Mouse (Mus musculus) embryonic facial prominence, embryonic 11.5 days (tissue): ENCODE results near the gene Gm4303. TPM values are rescaled to one million over a fixed set of nuclear protein-coding genes. Genes with fewer than 3 reads are reported as not detected.
"Not testable (repeated sequence)": the region's sequence is repeated elsewhere in the genome, so short reads cannot be mapped to it uniquely, and the experiment has no call there.

Experiments used
- ATAC-seq: fragments of 200-750 bp; cut with Nextera tagmentation; replicated peaks from 2 replicates; pipeline ENCODE4 v1.8.0; 2017; ENCODE audit warnings: low read depth; ENCODE audit not compliant: insufficient number of reproducible peaks, low FRiP score, low TSS enrichment
- DNase-seq: peaks from one replicate; pipeline ENCODE4 v3.0.0-alpha.2; 2015; ENCODE audit warnings: low spot score
- H3K27ac ChIP-seq: fragments of 300-500 bp; sonication (generic); replicated peaks from 2 replicates; pipeline ENCODE4 v1.5.1; 2014; ENCODE audit warnings: mild to moderate bottlenecking, low read depth, low read length, control low read depth
- H3K27me3 ChIP-seq: fragments of 300-500 bp; sonication (generic); 2 replicates; pipeline ENCODE4 v1.6.1; 2014; ENCODE audit warnings: mild to moderate bottlenecking, low read length, moderate library complexity, mixed read lengths; ENCODE audit not compliant: control insufficient read depth, insufficient read depth
- H3K36me3 ChIP-seq: fragments of 300-500 bp; sonication (generic); replicated peaks from 2 replicates; pipeline ENCODE4 v1.6.1; 2014; ENCODE audit warnings: low read depth, mild to moderate bottlenecking, low read length, moderate library complexity, mixed read lengths; ENCODE audit not compliant: control insufficient read depth, insufficient read depth
- H3K4me1 ChIP-seq: fragments of 300-500 bp; sonication (generic); 2 replicates; pipeline ENCODE4 v1.6.1; 2014; ENCODE audit warnings: low read length, mixed read lengths; ENCODE audit not compliant: control insufficient read depth, insufficient read depth
- H3K4me2 ChIP-seq: fragments of 300-500 bp; sonication (generic); 2 replicates; pipeline ENCODE4 v1.6.1; 2014; ENCODE audit warnings: low read depth, mild to moderate bottlenecking, control low read depth, low read length, moderate library complexity
- H3K4me3 ChIP-seq: fragments of 300-500 bp; sonication (generic); 2 replicates; pipeline ENCODE4 v1.5.1; 2014; ENCODE audit warnings: low read depth, low read length, control low read depth
- H3K9ac ChIP-seq: fragments of 300-500 bp; sonication (generic); replicated peaks from 2 replicates; pipeline ENCODE4 v1.6.1; 2014; ENCODE audit warnings: mild to moderate bottlenecking, control low read depth, low read length
- H3K9me3 ChIP-seq: fragments of 300-500 bp; sonication (generic); replicated peaks from 2 replicates; pipeline ENCODE4 v1.6.1; 2016; ENCODE audit warnings: mild to moderate bottlenecking, low read length, inconsistent platforms, mixed read lengths; ENCODE audit not compliant: control insufficient read depth
- WGBS: fragments of 180-500 bp; shearing (Covaris S2); extraction: QIAGEN DNeasy Blood & Tissue Kit; methylation state at CpG from one replicate; pipeline ENCODE4 v1.1.7; 2014; 5-methylcytosine and 5-hydroxymethylcytosine counted together
- polyA plus RNA-seq: library from polyadenylated mRNA; unstranded; fragments of >200 nt; fragmentation: Nextera tagmentation; extraction: Ambion mirVana; gene quantifications from 2 replicates; pipeline ENCODE4 v1.2.1, GENCODE M21; 2014

The Gm4303 gene
- polyA plus RNA-seq, 1 experiment from 2014 or later: not detected

- H3K27me3 ChIP-seq, H3K4me2 ChIP-seq, H3K4me1 ChIP-seq, ATAC-seq, DNase-seq, H3K9me3 ChIP-seq, H3K9ac ChIP-seq, H3K36me3 ChIP-seq, H3K27ac ChIP-seq, H3K4me3 ChIP-seq: not testable (repeated sequence)
- WGBS: no CpG with 5 or more reads among the region's 2 CpGs
Observed at GRCm38 (mm10) chr10:100382460-100382859, 36.7 kb downstream of the Gm4303 start, which contains the start of gene Gm4312. Gene Gm4312 (minus strand): TSS chr10:100382560.

Other genes starting within 250 kb of the Gm4303 start
- gene Gm4301, start 10.3 kb upstream of the Gm4303 start, polyA plus RNA-seq: not detected in 2 replicates
- gene Gm4302, start 5.1 kb upstream of the Gm4303 start, polyA plus RNA-seq: not detected in 2 replicates
- not detected in 2 replicates for gene Gm4305, start 5.1 kb downstream of the Gm4303 start, polyA plus RNA-seq
- not detected in 2 replicates for gene Gm4307, start 15.4 kb downstream of the Gm4303 start, polyA plus RNA-seq
- not detected in 2 replicates for gene Gm4312, start 36.6 kb downstream of the Gm4303 start, polyA plus RNA-seq
- gene Tmtc3, start 141.4 kb downstream of the Gm4303 start, polyA plus RNA-seq: 24.4 and 27.0 TPM in 2 replicates
- gene Cep290, start 141.6 kb downstream of the Gm4303 start, polyA plus RNA-seq: 5.9 and 7.2 TPM in 2 replicates
- gene 4930430F08Rik, start 244.5 kb downstream of the Gm4303 start, polyA plus RNA-seq: 11.8 and 12.9 TPM in 2 replicates
- not detected in 2 replicates for gene 1700017N19Rik, start 244.5 kb downstream of the Gm4303 start, polyA plus RNA-seq